Mouse (Mus musculus): Measurements from ENCODE around the gene Homer3. TPM values are rescaled to one million over a fixed set of nuclear protein-coding genes. Genes with fewer than 3 reads are reported as not detected.
A peak's percentile ranks its signal among the peaks of the same experiment; 100 is the strongest.

Homer3 gene
- total RNA-seq (2021), result 10 to 100 TPM; 84.4 to 86.0 TPM

DNA sequence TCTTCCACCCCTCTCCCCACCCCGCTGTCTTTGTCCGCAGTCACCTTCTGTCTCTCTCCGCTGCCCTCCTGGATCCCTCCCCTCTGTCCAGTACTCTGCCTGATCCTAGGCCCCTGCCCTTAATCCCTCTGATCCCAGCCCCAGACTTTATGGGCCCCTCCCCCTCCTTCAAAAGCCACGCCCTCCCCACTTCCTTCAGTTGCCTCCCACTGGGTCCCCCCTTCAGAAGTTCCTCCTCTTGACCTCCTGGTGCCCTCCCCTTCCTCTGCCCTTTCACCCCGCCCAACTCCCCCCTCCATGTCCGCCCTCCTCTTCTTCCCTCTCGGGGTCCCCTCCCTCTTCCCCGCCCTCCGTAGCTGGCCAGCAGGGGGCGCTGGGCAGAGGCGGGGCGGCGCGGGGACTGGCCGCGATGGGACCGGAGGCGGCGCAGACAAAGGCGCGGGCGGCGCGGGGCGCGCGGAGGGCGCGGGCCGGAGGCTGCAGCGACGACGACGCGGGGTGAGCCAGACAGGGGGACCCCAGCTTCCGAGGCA is at the start of gene Homer3:
Homer3 (plus strand) TSS at position 225 of the 533 bp plus-strand sequence.
- peak; percentile 79 to 80 for DNase-seq (ENCODE audit: extremely low spot score in 1 of 2, low spot score in 1 of 2)

DNA sequence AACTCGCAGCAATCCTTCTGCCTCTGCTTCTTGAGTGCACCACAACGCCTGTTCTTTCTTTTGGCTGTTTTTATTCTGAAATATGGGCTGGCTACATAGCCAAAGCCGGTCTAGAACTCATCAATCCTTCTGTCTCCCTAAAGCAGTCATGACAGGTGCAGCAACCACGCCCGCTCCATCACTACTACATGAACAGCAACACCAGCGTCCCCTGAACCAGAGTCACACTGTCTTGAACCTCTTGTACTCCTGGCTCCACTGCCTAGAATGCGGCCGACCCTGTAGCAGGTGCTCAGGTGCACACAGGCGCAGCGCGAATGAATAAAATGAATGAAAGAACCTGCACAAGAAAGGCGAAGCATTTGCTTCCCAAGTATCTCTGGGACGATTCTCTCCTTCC is 49.0 kb upstream of the Homer3 start:
- DNase-seq (ENCODE audit: extremely low spot score in 1 of 2, low spot score in 1 of 2), result no peak

DNA sequence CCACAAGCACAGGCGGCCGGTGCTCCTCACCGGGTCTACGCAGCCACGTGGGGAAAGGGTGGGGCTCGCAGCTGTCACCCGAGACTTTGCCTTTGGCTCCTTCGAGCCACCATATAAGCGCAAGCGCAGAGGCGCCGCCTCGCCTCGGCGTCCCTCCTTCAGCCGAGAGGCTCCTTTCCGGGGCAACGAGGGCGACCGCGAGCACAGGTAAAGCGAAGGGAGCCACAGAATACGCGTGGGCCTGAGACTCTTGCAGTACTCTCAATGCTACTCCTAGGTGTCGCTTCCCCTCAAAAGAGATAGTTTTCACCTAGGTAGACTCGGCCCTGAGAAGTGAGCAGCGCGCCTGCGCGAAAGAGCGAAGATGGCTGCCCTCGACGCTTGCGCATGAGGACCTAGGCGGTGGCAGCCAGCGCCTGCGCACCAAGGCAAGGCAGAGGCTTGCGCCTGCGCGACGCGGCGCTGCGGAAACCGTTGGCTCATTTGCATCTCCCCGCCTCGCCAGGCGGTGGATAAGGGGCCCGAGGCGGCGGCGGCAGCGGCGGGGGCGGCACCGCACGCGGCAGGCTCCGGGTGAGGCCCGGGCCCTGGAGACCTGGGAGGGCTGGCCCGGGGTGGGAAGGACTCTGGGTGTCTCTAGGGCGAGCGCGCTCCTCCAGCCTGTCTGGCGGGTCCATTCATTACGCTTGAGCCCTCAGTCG is 48.4 kb upstream of the Homer3 start, which contains the start of the genes Sugp2 and Armc6:
Sugp2 (plus strand) TSS at position 147 of the 701 bp plus-strand sequence.
Armc6 (minus strand) TSS at position 387 of the 701 bp plus-strand sequence.
- DNase-seq (ENCODE audit: extremely low spot score in 1 of 2, low spot score in 1 of 2), result peak; percentile 84 to 95

DNA sequence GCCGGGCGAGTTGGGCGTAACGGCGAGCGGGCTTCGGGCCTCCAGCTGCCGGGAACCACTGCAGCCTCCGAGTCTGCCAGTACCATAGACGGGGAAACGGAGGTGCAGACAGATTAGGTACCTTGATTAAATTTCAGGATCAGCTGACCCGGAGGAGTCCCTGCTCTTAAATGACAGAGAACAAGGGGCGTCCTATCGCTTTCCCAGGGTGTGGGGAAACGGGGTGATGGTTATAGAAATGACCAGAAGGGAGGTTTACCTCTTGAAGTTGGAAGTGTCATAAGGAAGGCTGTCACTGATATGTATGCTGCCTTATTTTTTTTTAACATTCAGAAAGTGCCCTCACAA is 47.9 kb upstream of the Homer3 start:
- no peak for DNase-seq (ENCODE audit: extremely low spot score in 1 of 2, low spot score in 1 of 2)

DNA sequence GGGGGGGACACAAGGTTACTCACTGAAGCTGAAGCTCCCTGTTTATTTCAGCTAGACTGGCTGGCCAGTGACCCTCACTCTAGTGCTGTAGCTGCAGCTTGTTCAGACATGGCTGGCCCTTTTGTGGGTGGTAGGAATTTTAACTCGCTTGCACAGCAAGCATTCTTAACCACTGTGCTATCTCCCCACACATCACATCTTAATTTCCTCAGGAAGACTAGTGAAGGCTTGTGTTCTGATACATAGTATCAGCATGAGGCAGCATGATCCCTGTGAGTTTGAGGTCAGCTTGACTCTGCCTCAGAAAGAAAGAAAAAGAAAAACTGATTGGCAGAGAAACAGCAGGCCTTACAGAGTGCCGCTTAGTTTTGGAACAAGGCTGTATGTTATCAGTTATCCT is 44.8 kb upstream of the Homer3 start:
- no peak for DNase-seq (ENCODE audit: extremely low spot score in 1 of 2, low spot score in 1 of 2)

DNA sequence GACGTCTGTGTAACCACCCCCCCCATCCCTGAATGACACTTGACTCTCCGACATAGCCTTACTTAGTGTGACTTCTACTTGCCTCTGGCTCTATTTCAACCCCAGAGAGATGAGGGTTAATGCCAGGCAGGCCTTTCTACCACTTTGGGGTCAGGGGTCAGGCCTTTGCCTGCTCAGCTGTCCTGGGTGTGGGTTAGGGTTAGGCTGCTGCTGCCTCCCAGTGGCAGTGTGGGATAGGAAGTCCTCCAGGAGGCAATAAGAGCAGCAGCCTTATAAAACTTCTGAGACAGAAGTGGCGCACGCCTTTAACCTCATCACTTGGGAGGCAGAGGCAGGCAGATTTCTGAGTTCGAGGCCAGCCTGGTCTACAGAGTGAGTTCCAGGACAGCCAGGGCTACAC is 42.0 kb upstream of the Homer3 start:
- DNase-seq (ENCODE audit: extremely low spot score in 1 of 2, low spot score in 1 of 2), result no peak

DNA sequence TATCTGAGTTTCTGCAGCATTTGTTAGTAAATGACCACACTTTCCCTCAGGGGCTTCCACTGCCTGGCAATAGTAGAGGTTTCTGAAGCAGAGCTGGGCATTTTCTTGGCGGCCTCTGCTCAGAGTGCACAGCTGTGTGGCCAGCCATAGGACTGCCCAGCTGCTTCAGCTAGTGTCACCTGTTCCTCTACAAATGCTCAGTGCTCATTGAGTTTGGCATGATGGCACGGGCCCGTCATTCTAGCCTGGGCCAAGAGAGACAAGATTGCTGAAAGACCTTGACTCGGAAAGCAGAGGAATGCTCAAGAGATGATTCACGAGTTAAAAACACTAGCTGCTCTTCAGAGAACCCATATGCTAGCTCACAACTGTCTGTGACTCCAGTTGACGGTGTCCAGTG is 36.0 kb upstream of the Homer3 start:
- no peak for DNase-seq (ENCODE audit: extremely low spot score in 1 of 2, low spot score in 1 of 2)

DNA sequence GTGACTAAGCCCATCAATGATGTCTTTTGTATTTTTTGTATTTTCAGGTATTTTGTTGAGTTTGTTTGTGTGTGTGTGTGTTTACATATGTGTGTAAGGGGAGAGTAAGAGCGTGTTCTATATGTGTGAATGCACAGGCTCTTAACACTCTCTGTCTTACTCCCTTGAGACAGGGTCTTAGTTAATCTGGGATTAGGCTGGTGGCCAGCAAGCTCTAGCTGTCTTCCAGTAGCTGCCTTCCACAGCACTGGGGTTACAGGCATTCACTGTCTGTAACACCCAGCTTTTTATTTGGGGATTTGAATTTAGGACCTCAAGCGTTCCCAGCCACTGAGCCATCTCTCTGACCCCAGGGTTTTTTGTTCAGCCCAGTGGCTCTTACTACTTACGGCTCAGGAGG is 34.8 kb upstream of the Homer3 start:
- no peak for DNase-seq (ENCODE audit: extremely low spot score in 1 of 2, low spot score in 1 of 2)

DNA sequence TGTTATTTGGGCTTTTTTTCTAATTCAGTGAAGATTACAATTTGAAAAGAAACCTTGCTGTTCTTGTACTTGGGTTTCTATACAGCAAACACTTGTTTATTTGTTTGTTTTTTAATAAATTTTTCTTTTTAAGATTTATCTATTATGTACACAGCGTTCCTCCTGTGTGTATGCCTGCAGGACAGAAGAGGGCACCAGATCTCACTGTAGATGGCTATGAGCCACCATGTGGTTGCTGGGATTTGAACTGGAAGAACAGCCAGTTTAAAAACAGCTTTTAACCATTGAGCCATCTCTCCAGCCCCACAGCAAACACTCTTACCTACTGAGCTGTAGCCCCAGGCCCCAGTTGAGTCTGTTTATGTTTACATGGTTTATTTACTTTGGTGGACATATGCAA is 28.0 kb upstream of the Homer3 start:
- DNase-seq (ENCODE audit: extremely low spot score in 1 of 2, low spot score in 1 of 2), result no peak

DNA sequence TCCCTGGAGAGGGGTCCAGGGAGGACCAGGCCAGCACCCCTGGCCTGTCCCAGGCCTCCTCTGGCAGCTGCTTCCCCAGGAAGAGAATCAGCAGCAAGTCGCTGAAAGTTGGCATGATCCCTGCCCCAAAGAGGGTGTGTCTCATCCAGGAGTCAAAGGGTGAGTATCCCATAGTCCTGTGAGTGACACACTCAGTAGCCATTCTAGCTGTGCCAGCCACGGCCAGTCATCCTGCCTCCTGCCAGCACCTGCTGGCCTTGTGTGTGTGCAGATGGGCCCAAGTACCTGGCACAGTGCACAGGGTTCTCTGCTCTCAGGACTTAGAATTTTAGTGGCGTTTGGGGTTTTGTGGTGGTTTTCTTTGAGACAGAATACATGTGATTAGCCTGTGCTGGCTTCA is 25.2 kb upstream of the Homer3 start:
- DNase-seq (ENCODE audit: extremely low spot score in 1 of 2, low spot score in 1 of 2), result no peak

DNA sequence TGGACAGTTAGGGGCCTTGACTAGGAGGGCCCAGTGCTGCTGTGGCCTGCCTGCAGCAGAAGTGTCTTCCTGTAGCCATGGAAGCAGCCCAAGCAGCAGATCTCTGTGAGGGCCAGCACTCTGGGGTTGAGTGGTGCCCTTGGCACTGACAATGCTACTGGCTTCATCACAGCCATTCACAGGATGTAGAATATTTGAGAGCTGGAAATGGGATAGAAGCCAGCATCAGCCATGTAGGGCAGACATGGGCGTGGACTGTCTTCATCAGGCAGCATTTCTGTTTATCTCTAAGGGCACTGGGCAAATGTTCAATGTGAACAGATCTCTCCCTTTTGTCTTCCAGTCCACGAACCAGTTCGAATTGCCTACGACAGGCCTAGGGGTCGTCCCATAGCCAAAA is 24.0 kb upstream of the Homer3 start:
- no peak for DNase-seq (ENCODE audit: extremely low spot score in 1 of 2, low spot score in 1 of 2)

DNA sequence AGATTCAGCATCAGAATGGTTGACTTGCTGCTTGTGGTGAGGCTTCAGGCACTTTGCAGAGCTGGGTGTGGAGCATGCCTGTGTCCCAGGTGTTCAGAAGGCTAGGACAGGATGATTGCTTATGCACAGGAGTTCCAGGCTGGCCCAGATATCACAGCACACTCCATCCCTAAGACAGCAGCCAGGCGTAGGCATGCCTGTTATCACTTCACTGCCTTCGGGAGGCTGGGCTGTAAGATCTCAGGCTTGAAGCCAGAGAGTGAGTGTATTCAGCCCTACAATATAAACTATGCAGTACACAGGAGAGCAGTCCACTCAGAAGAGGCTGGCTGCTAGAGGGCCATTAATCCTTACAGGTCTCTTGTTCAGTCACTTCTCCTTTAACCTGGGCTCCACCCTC is 23.6 kb upstream of the Homer3 start:
- no peak for DNase-seq (ENCODE audit: extremely low spot score in 1 of 2, low spot score in 1 of 2)

DNA sequence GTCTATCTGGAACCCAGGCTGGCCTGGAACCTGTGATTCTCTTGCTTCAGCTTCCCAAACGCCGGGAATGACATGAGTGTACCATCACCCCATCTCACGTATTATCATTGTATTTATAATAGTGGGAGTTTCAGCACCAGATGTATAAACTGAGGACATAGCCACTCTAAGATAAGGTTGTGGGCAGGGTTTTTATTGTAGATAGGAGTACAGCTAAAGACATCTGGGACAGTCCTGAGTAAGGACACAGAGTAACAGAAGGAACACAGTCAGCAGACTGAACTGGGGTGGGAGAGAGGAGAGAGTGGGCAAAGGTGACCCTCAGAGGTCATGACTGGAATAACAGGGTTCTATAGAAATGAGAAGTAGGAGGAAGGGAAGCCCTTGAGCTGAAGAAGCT is 15.0 kb upstream of the Homer3 start:
- DNase-seq (ENCODE audit: extremely low spot score in 1 of 2, low spot score in 1 of 2), result no peak

DNA sequence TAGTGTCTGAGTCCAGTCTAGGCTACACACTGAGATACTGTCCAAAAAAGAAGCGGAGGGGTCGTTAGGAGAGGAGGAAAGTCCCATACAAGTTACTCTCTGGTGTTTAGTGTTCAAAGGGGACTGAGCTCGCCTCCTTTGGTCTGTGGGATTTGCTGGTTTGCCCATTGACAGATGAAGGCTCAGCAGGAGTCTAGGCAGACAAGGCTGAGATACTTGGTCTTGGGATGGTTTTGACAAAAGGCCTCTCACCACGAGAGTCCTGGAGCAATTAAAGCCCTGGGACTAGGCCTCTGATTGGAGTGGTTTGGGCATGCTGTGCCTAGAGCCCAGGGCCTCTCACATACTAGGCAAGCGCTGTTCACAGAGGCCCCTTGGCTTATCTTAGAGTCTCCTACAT is 14.3 kb upstream of the Homer3 start:
- DNase-seq (ENCODE audit: extremely low spot score in 1 of 2, low spot score in 1 of 2), result no peak

DNA sequence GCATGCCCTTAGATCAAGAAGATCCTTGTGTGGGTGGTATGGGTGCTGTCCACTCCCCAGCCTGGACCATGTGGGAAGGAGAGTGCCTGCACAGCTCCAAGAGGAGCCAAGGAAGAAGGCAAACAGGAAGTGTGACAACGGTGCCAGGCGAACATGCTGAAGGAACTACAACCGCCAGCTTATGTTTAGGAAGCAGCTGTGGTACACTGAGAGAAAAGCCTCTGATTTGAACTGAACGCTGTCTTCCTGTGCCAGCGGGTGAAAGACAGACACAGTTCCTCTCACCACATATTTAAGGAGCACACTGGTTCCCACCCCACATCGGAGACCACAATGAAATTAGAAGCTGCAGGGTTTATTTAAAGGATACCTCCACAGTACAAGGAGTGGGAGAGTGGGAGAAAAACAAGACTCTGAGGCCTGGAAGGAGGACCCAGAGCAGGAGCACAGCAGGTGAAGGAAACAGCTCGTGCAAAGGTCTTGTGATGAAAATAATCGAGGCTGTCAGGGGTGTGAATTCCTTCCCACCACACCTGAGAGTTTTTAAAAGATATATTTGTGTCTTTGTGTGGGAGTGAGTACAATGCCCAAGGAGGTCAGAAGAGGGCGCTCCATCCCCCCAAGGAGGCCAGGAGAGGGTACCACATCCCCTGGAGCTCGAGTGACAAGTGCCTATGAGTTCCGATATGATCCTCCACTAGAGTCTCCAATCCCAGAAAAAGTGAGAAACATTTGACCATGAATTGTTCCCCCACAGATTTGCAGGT is 13.6 kb upstream of the Homer3 start:
- DNase-seq (ENCODE audit: extremely low spot score in 1 of 2, low spot score in 1 of 2), result peak; percentile 23 to 41

DNA sequence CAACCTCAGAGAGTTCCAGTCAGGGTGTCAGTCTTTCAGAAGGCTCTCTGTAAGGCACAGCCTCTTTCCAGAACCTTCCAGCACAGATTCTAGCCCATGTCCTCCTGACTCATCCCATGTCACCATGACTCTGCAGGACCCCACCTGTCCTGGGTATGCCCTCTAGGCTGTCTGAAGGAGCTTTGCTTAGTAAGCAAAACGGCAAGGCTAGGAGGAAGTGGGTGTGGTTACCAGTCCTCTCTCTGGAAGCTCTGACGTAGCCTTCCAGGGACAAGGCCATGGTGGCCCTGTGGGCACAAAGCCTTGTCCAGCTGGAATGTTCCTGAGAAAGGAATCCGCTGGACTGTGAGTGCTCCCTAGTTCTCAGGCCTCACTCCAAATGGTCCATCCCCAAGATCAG is 9.7 kb upstream of the Homer3 start:
- DNase-seq (ENCODE audit: extremely low spot score in 1 of 2, low spot score in 1 of 2), result no peak

DNA sequence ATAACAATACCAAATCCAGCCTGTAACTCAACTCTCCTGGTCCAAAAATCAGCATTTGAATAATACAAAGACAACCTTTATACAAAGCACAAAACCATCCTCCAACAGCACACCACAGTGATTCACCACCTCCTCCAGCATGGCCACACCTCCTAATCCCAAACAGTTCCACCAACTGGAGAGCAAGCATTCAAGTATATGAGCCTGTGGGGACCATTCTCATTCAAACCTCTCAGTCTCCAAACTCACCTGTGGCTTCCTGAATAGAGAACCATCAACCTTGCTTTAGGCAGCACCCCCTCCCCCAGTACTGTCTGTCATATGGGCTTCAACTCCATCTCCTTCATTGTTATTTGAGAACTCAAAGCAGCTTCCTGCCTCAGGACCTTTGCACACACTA is 8.3 kb upstream of the Homer3 start:
- DNase-seq (ENCODE audit: extremely low spot score in 1 of 2, low spot score in 1 of 2), result no peak

DNA sequence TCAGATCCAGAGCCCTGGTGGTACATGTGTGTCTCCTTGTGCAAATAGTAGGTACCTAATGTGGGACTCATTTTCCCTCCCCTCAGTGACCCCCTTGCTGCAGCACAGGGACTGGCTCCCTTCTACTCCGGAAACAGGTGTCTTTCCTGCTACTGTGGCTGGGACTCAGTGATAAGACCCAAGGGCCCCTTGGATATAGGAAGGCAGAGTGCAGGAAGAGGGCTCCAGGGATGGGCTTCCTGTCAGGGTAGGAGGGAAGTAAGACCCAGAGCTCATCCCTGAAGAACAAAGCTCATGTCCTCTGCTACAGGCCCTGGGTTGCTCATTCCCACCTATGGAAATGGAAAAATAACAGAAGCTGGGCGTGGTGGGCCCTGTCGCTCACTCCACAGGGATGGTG is 6.2 kb upstream of the Homer3 start:
- no peak for DNase-seq (ENCODE audit: extremely low spot score in 1 of 2, low spot score in 1 of 2)

DNA sequence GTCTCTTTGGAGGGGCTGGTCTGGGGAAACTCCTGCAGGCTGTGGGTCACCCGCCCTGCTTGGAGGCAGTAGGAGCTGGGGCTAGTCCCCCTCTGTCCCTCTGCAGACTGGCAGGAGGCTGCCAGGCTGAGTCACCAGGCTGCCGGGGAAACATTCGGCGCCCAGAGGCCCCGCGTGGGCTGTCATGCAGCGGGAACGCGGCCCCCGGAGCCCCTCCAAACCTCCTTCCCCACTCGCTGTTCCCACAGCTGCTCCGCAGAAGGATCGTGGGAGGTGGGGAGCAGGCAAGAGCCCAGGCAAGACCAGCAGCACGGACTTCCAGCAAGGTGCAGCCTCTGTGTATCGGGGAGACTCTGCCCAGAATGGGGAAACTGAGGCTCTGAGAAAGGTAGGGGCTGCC is 4.5 kb upstream of the Homer3 start:
- peak in 1 of 2 experiments; percentile 34 for DNase-seq (ENCODE audit: extremely low spot score in 1 of 2, low spot score in 1 of 2)

DNA sequence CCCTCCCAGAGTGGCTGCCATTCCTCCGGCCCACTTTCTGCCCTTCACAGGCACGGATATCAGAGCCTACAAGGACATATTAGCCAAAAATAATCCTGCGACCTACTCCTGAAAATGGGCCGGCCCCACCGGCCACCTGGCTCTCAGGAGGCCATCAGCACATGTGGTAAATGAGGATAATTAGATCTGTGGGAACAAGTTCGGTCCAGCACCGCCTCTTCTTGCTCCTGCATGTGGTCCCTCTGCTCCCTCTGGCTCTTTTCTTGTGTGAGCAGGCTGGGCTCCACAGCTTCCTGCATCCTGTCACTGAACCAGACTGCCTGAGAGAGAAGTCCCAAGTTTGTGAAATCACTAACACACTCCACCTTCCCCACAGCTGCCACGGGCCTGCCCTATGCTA is 3.4 kb upstream of the Homer3 start:
- no peak for DNase-seq (ENCODE audit: extremely low spot score in 1 of 2, low spot score in 1 of 2)

DNA sequence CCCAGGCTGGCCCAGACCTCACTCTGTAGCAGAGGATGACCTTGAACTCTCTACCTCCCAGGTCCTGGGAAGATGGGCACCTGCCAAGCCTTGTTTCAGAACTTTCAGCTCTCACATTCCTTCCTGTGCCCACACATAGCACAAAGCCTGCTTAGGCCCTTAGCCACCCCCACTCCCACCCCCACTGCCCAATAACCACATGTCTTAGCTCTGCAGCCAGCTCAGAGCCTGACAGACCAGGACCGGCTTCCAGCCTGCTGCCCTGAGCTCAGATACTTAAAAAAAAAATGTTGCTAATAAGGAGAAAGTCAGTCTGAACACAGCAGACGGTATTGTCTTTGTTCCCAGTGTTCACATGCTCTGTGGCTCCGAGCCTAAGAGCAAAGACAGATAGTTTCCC is 1.6 kb upstream of the Homer3 start:
- no peak for DNase-seq (ENCODE audit: extremely low spot score in 1 of 2, low spot score in 1 of 2)
